Mouse (Mus musculus) lung, adult 2 months (tissue): ENCODE results near the gene Pld5. TPM values are rescaled to one million over a fixed set of nuclear protein-coding genes. Genes with fewer than 3 reads are reported as not detected.

ENCODE experiments used
- DNase-seq: peaks from one replicate; pipeline ENCODE4 v3.0.0; 2022
- H3K4me1 ChIP-seq: fragments of 200-500 bp; 2 replicates; pipeline ENCODE4 v1.6.1; 2011; ENCODE audit warnings: low read length; ENCODE audit not compliant: control insufficient read depth, insufficient read depth
- H3K4me3 ChIP-seq: fragments of 200-500 bp; replicated peaks from 2 replicates; pipeline ENCODE3; 2011; ENCODE audit warnings: low read depth, mild to moderate bottlenecking, control low read depth, low read length; ENCODE audit errors: extremely low read depth
- CTCF ChIP-seq: fragments of 200-500 bp; IDR thresholded peaks from 2 replicates; pipeline ENCODE4 v1.5.1; 2011; ENCODE audit warnings: mild to moderate bottlenecking, low read length, control low read depth; ENCODE audit not compliant: insufficient read depth
- POLR2A ChIP-seq: fragments of 200-500 bp; IDR thresholded peaks from 2 replicates; pipeline ENCODE4 v1.6.1; 2011; ENCODE audit warnings: low read depth, mild to moderate bottlenecking, control low read depth, low read length, borderline replicate concordance; ENCODE audit errors: extremely low read depth
- whole genome bisulfite sequencing: fragments of 180-500 bp; shearing (Covaris S2); methylation state at CpG from one replicate; pipeline ENCODE4 v1.1.7; 2018; 5-methylcytosine and 5-hydroxymethylcytosine counted together
- polyA plus RNA-seq: library from polyadenylated mRNA; depleted of rRNA; stranded (reverse); fragments of >200 nt; gene quantifications from 2 replicates; pipeline ENCODE4 v1.2.3, GENCODE M21; 2012; rRNA removed

Gene Pld5
- 0.08 TPM in 1 of 2 replicates, not detected in the other for polyA plus RNA-seq

- WGBS: 2% methylated on average over 75 of the region's 86 CpGs
- no peaks in the 10 kb centered on the region for H3K4me1 ChIP-seq
- DNase-seq: no peak
- no peak within 1 kb of the TSS for H3K4me3 ChIP-seq
- no peak for TF ChIP-seq CTCF
- TF ChIP-seq POLR2A: no peak
These were observed at the start of gene Pld5 for GRCm38 (mm10) chr1:176274667-176275610. Pld5 (minus strand) TSS chr1:176275312.

GRCm38 (mm10) chr1:176315063-176315462, 40.0 kb upstream of the Pld5 start:
- H3K4me1 ChIP-seq: no peaks in the 10 kb centered on the region
- DNase-seq: no peak
- 68% methylated on average over 2 of the region's 2 CpGs for WGBS
- no peak for TF ChIP-seq CTCF
- TF ChIP-seq POLR2A: no peak
- no peak overlapping the region for H3K4me3 ChIP-seq

- TF ChIP-seq POLR2A (no peak), CTCF (no peak)
These were observed 35.1 kb upstream of the Pld5 start for GRCm38 (mm10) chr1:176310174-176310573.

GRCm38 (mm10) chr1:176289396-176289795, 14.3 kb upstream of the Pld5 start:
- TF ChIP-seq CTCF: no peak
- TF ChIP-seq POLR2A: no peak

More at GRCm38 (mm10) chr1:176310174-176310573, 35.1 kb upstream of the Pld5 start:
- no peak for DNase-seq
- Histone ChIP-seq H3K4me3 (no peak overlapping the region), H3K4me1 (no peaks in the 10 kb centered on the region)
- 85% methylated on average over 3 of the region's 3 CpGs for WGBS

GRCm38 (mm10) chr1:176275611-176275980, 484 bp upstream of the Pld5 start:
- Histone ChIP-seq H3K4me3 (no peak overlapping the region), H3K4me1 (no peaks in the 10 kb centered on the region)
- 11% methylated on average over 11 of the region's 11 CpGs for WGBS
- no peak for DNase-seq
- TF ChIP-seq CTCF (no peak), POLR2A (no peak)

More at GRCm38 (mm10) chr1:176289396-176289795, 14.3 kb upstream of the Pld5 start:
- 64% methylated on average over 5 of the region's 5 CpGs for WGBS
- Histone ChIP-seq H3K4me3 (no peak overlapping the region), H3K4me1 (no peaks in the 10 kb centered on the region)
- DNase-seq: no peak

- no peak for DNase-seq
- no peaks in the 10 kb centered on the region for H3K4me1 ChIP-seq
- TF ChIP-seq CTCF: no peak
- no peak for TF ChIP-seq POLR2A
- 72% methylated on average over 5 of the region's 5 CpGs for WGBS
- no peak overlapping the region for H3K4me3 ChIP-seq
These were observed 26.4 kb downstream of the Pld5 start for GRCm38 (mm10) chr1:176248717-176249030.

GRCm38 (mm10) chr1:176247885-176248716, 27.0 kb downstream of the Pld5 start:
- no peak for DNase-seq
- H3K4me3 ChIP-seq: no peak overlapping the region
- no peak for TF ChIP-seq POLR2A
- no peak for TF ChIP-seq CTCF
- 80% methylated on average over 9 of the region's 9 CpGs for WGBS
- no peaks in the 10 kb centered on the region for H3K4me1 ChIP-seq

- DNase-seq: no peak
- Histone ChIP-seq H3K4me1 (no peaks in the 10 kb centered on the region), H3K4me3 (no peak overlapping the region)
- TF ChIP-seq POLR2A (no peak), CTCF (no peak)
- 81% methylated on average over 2 of the region's 2 CpGs for WGBS
These were observed 35.9 kb downstream of the Pld5 start for GRCm38 (mm10) chr1:176239199-176239598.

GRCm38 (mm10) chr1:176223794-176224193, 51.3 kb downstream of the Pld5 start:
- WGBS: 55% methylated on average over 10 of the region's 10 CpGs
- TF ChIP-seq POLR2A: no peak
- no peak for TF ChIP-seq CTCF
- Histone ChIP-seq H3K4me3 (no peak overlapping the region), H3K4me1 (no peaks in the 10 kb centered on the region)
- no peak for DNase-seq
